Mouse (Mus musculus): Measurements from ENCODE around the gene Cdc37.

The Cdc37 gene

GRCm38 (mm10) chr9:21135941-21136381, 13.8 kb downstream of the Cdc37 start:
- no peak for DNase-seq (ENCODE audit: low spot score in 2 of 2)

GRCm38 (mm10) chr9:21135329-21135890, 14.4 kb downstream of the Cdc37 start:
- DNase-seq (ENCODE audit: low spot score in 2 of 2) = no peak

GRCm38 (mm10) chr9:21134595-21135328, 15.0 kb downstream of the Cdc37 start:
- DNase-seq (ENCODE audit: low spot score in 2 of 2) = no peak

- DNase-seq (ENCODE audit: low spot score in 2 of 2) = no peak
Observed at GRCm38 (mm10) chr9:21133064-21133707, 16.6 kb downstream of the Cdc37 start.

GRCm38 (mm10) chr9:21132102-21132775, 17.5 kb downstream of the Cdc37 start:
- DNase-seq (ENCODE audit: low spot score in 2 of 2) = peak; percentile 32

- DNase-seq (ENCODE audit: low spot score in 2 of 2) = peak; percentile 92 to 94
Observed at GRCm38 (mm10) chr9:21131059-21131956, 18.5 kb downstream of the Cdc37 start, which contains the start of gene Tyk2. Tyk2 (minus strand) TSS chr9:21131243.

GRCm38 (mm10) chr9:21126259-21126627, 23.5 kb downstream of the Cdc37 start:
- DNase-seq (ENCODE audit: low spot score in 2 of 2) = no peak

- DNase-seq (ENCODE audit: low spot score in 2 of 2) = no peak
Observed at GRCm38 (mm10) chr9:21125502-21126258, 24.1 kb downstream of the Cdc37 start.

GRCm38 (mm10) chr9:21124837-21125236, 24.9 kb downstream of the Cdc37 start:
- no peak for DNase-seq (ENCODE audit: low spot score in 2 of 2)

- no peak for DNase-seq (ENCODE audit: low spot score in 2 of 2)
Observed at GRCm38 (mm10) chr9:21121483-21121882, 28.3 kb downstream of the Cdc37 start.

- no peak for DNase-seq (ENCODE audit: low spot score in 2 of 2)
Observed at GRCm38 (mm10) chr9:21117073-21117472, 32.7 kb downstream of the Cdc37 start.

- DNase-seq (ENCODE audit: low spot score in 2 of 2) = no peak
Observed at GRCm38 (mm10) chr9:21115105-21115504, 34.7 kb downstream of the Cdc37 start.

GRCm38 (mm10) chr9:21114190-21114589, 35.6 kb downstream of the Cdc37 start:
- no peak for DNase-seq (ENCODE audit: low spot score in 2 of 2)

GRCm38 (mm10) chr9:21113751-21114150, 36.0 kb downstream of the Cdc37 start:
- no peak for DNase-seq (ENCODE audit: low spot score in 2 of 2)

GRCm38 (mm10) chr9:21107607-21108237, 42.1 kb downstream of the Cdc37 start:
- DNase-seq (ENCODE audit: low spot score in 2 of 2) = no peak

GRCm38 (mm10) chr9:21105760-21106564, 43.8 kb downstream of the Cdc37 start:
- peak in 1 of 2 experiments; percentile 23 for DNase-seq (ENCODE audit: low spot score in 2 of 2)

GRCm38 (mm10) chr9:21104814-21105213, 45.0 kb downstream of the Cdc37 start:
- no peak for DNase-seq (ENCODE audit: low spot score in 2 of 2)

GRCm38 (mm10) chr9:21102076-21102475, 47.7 kb downstream of the Cdc37 start:
- no peak for DNase-seq (ENCODE audit: low spot score in 2 of 2)
